Mouse (Mus musculus) midbrain, embryonic 12.5 days (tissue): ENCODE measurements around the gene Cmtm2a. TPM values are rescaled to one million over a fixed set of nuclear protein-coding genes. Genes with fewer than 3 reads are reported as not detected.
A peak's percentile ranks its signal among the peaks of the same experiment; 100 is the strongest.
"Not testable (repeated sequence)": the region's sequence is repeated elsewhere in the genome, so short reads cannot be mapped to it uniquely, and the experiment has no call there.

Experiments used
- ATAC-seq: fragments of 200-750 bp; cut with Nextera tagmentation; 2 replicates; pipeline ENCODE4 v1.8.0; 2017; ENCODE audit warnings: low read depth, moderate TSS enrichment, moderate library complexity; ENCODE audit not compliant: low FRiP score
- H3K27ac ChIP-seq: fragments of 300-500 bp; sonication (generic); replicated peaks from 2 replicates; pipeline ENCODE4 v1.5.1; 2016; ENCODE audit warnings: mild to moderate bottlenecking
- H3K27me3 ChIP-seq: fragments of 300-500 bp; sonication (generic); 2 replicates; pipeline ENCODE4 v1.6.1; 2016; ENCODE audit warnings: mild to moderate bottlenecking
- H3K36me3 ChIP-seq: fragments of 300-500 bp; sonication (generic); 2 replicates; pipeline ENCODE4 v1.6.1; 2016
- H3K4me1 ChIP-seq: fragments of 300-500 bp; sonication (generic); 2 replicates; pipeline ENCODE4 v1.6.1; 2016
- H3K4me2 ChIP-seq: fragments of 300-500 bp; sonication (generic); replicated peaks from 2 replicates; pipeline ENCODE4 v1.6.1; 2016; ENCODE audit warnings: mild to moderate bottlenecking, moderate library complexity
- H3K4me3 ChIP-seq: fragments of 300-500 bp; sonication (generic); 2 replicates; pipeline ENCODE4 v1.5.1; 2016; ENCODE audit warnings: mild to moderate bottlenecking
- H3K9ac ChIP-seq: fragments of 300-500 bp; sonication (generic); replicated peaks from 2 replicates; pipeline ENCODE4 v1.6.1; 2016; ENCODE audit warnings: mild to moderate bottlenecking, moderate library complexity
- H3K9me3 ChIP-seq: fragments of 300-500 bp; sonication (generic); 2 replicates; pipeline ENCODE4 v1.6.1; 2016; ENCODE audit warnings: mild to moderate bottlenecking
- WGBS: fragments of 180-500 bp; shearing (Covaris S2); methylation state at CpG from one replicate; pipeline ENCODE4 v1.1.7; 2016; 5-methylcytosine and 5-hydroxymethylcytosine counted together
- polyA plus RNA-seq: library from polyadenylated mRNA; unstranded; fragments of >200 nt; fragmentation: Nextera tagmentation; extraction: Ambion mirVana; gene quantifications from 2 replicates; pipeline ENCODE4 v1.2.1, GENCODE M21; 2016

Cmtm2a gene
- polyA plus RNA-seq = not detected in 2 replicates

DNA sequence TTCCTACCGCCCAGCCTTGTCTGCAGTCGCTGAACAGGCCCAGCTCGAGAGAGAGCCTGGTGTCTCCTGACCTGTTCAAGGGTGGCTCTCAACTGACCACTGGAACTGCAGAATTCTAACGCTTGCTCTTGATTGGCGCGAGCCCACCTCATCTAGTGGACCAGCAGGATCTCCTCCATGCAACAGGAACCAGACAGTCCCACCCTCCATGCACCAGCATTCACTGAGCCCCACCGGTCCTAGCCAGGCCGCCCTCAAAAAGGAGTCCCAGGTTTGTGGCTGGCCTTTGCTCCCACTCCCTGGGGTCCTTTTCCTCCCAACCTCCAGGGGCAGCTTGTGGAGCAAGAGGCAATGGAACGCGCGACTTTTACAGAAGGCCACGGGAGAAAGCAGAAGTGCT, at the start of gene Cmtm2a:
Gene Cmtm2a (minus strand): TSS at position 101 of the 400 bp plus-strand sequence.
- not testable (repeated sequence) for H3K36me3 ChIP-seq, H3K27ac ChIP-seq, H3K4me3 ChIP-seq, ATAC-seq, H3K4me1 ChIP-seq, H3K4me2 ChIP-seq, H3K9me3 ChIP-seq, H3K27me3 ChIP-seq, H3K9ac ChIP-seq
- WGBS = 91% methylated on average over 12 of the region's 12 CpGs

DNA sequence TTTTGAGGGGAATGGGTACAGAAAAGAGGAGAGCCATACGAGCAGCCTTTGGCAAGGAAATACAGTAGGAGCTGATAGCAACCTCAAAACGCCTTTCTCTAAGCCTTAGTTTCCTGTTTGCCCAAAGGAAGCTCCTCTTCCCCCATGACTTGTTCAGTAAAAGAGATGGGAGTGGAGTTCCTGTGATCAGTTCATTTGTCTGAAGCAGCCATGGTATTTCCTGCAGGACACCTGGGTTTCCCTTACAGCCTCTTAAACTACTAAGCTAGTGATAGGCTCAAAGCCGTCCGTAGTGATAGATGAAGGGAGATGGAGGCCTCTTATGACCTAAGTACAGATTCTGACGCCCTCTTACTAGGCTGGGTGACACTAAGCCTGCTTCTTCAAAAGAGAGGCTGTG, 49.4 kb upstream of the Cmtm2a start:
- Histone ChIP-seq H3K4me1 (peaks cover 24% of the 10 kb centered on the region), H3K9ac (no peak overlapping the region), H3K27ac (no peak overlapping the region), H3K27me3 (no peaks in the 10 kb centered on the region; the same call in 1 of the 2 replicates), H3K4me2 (no peak overlapping the region), H3K4me3 (no peak overlapping the region), H3K36me3 (no peaks in the 10 kb centered on the region), H3K9me3 (no peaks in the 10 kb centered on the region)
- WGBS = 88% methylated on average over 5 of the region's 5 CpGs
- ATAC-seq = no peak

DNA sequence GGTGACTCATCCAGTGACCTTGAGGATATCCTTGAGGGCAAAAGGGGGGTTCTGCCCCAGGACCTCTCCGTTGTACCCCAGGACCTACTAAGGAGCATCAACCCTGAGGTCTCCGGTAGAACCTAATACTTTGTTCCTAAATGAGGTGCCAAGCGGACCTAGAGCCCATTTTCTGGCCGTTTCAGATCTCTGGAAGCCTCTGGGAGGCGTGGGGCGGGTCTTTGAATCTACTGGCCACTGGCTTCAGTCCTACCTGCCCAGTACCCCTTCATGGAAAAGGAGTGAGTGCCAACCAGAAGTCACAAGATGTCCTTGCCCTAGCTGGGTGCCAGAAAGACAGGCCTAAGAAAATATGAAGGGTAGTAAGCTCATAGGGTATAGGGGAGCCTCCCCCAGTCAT, 48.7 kb upstream of the Cmtm2a start:
- Histone ChIP-seq H3K36me3 (no peaks in the 10 kb centered on the region), H3K9me3 (no peaks in the 10 kb centered on the region), H3K9ac (no peak overlapping the region), H3K27ac (no peak overlapping the region), H3K4me3 (peak overlapping the region; percentile 58), H3K27me3 (no peaks in the 10 kb centered on the region; the same call in 1 of the 2 replicates), H3K4me2 (peak overlapping the region; percentile 81), H3K4me1 (peaks cover 24% of the 10 kb centered on the region)
- 43% methylated on average over 6 of the region's 6 CpGs for WGBS
- no peak for ATAC-seq

DNA sequence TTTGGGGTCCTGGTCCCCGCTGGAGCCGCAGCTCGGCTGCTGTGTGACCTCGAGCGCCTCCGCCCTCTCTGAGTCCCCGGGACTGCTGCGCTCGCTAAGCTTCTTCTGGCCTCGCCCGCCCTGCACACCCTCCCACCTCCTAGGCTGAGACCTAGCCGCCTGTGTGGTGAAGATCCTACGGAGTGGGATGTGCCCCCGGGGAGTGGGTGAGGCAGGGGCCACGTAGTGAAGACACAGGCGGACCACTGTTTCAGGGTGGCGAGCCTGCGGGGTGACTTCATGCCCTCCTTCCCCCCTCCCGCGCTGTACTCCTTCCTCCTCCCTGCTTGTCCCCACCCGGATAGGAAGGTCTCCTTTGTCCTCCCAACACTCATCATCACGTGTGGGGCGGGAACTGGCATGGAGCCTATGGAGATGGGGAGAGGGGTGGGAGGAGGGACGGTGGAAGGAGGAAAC, 48.2 kb upstream of the Cmtm2a start:
- Histone ChIP-seq H3K9me3 (no peaks in the 10 kb centered on the region), H3K27me3 (no peaks in the 10 kb centered on the region; the same call in 1 of the 2 replicates), H3K9ac (peak overlapping the region; percentile 69), H3K4me1 (peaks cover 24% of the 10 kb centered on the region), H3K4me3 (peak overlapping the region; percentile 58), H3K4me2 (peak overlapping the region; percentile 81), H3K27ac (peak overlapping the region; percentile 40), H3K36me3 (no peaks in the 10 kb centered on the region)
- 2% methylated on average over 24 of the region's 24 CpGs for WGBS
- ATAC-seq = peak; percentile 67

DNA sequence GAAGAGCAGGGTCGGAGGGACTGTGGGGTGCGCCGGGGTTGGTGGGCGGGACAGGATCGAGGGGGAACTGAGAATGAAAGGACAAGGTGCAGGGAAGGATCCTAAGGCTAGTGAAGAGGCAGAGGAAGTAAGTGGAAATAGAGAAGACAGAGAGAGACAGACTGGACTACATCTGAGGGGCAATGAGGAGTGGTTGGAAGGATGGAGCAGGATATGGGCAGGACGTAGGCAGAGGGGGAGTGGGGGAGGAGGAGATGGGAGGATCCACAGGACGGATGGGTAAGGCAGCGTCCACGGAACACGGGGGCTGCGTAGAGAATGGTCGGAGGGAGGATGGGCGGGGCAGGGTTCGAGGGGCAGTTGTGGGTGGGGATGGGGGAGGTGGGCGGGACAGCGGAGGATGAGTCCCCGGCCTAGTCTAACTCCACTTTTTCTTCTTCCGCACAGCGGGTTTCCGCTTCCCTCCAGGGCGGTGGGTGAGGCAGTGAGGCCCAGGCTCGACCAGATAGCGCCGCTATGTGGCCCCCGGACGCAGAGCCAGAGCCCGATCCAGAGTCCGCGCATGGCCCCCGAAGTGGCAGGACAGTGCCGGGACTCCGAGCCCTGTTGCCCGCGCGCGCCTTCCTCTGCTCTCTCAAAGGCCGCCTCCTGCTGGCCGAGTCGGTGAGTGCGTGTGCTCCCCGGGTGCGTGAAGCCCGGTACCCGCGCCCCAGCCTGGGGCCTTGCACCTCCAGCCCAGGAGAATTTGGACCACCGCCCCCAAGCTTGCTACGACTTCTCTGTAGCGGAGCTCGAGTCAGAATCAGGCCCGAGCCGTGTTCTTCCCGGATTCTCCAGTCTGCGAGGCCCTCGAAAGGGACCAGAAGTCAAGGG, 47.5 kb upstream of the Cmtm2a start:
- Histone ChIP-seq H3K27me3 (no peaks in the 10 kb centered on the region; the same call in 1 of the 2 replicates), H3K27ac (peak overlapping the region; percentile 40), H3K4me1 (peaks cover 24% of the 10 kb centered on the region), H3K4me2 (peak overlapping the region; percentile 81), H3K36me3 (no peaks in the 10 kb centered on the region), H3K9ac (peak overlapping the region; percentile 69), H3K4me3 (peak overlapping the region; percentile 58), H3K9me3 (no peaks in the 10 kb centered on the region)
- ATAC-seq = peak; percentile 83
- 0% methylated on average over 47 of the region's 54 CpGs for WGBS

DNA sequence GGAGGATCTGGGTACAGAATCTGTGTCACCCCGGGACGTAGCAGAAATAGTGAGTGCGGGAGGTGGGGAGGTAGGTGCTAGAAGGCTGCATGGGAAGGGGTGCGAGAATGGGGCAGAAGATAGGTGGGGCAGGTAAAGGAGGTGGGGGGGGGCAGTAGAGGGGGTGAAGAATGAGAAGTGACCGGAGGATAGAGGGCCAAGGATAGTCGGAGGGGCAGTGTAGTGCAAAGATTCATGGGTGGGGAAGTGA, 46.9 kb upstream of the Cmtm2a start:
- no peaks in the 10 kb centered on the region for H3K36me3 ChIP-seq
- peaks cover 24% of the 10 kb centered on the region for H3K4me1 ChIP-seq
- peak overlapping the region; percentile 58 for H3K4me3 ChIP-seq
- no peak overlapping the region for H3K27ac ChIP-seq
- under 1% methylated on average over 6 of the region's 6 CpGs for WGBS
- no peaks in the 10 kb centered on the region; the same call in 1 of the 2 replicates for H3K27me3 ChIP-seq
- no peaks in the 10 kb centered on the region for H3K9me3 ChIP-seq
- H3K4me2 ChIP-seq = peak overlapping the region; percentile 81
- peak overlapping the region; percentile 69 for H3K9ac ChIP-seq
- no peak; the same call in 1 of the 2 replicates for ATAC-seq

DNA sequence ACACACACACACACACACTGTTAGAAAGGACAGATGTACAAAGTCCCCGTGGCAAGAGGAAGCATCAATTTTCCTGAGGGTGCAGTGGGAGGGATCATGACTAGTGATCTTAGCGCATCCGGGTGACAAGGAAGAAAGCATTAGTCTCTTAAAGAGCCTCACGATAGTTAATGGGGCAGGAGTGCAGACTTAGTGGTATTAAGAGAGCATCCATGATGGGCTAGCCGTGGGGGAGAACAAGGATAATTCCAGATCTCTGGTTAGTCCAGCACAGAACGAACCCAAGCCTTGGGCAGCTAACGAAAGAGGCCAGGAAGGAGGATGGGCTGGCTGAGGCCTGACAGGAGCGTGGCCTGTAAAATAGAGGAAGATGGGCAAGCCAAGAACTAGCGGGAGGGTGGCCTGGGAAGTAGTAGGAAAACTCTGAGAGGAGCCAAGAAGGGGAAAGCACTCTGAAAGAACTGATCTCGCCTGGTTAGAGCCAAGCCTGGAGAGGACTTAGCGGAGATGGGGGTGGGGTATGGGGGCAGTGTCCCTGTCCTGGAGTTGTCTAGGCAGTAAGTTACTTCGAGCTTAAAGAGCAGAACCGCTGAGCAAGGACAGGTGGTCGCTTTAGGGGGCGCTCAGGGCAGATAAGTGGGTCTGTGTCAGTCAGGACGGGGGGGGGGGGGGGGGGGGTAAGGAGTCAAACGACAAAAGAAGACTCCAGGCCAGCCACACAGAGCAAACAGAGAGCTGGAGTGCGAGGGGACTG, 46.4 kb upstream of the Cmtm2a start, which contains the start of gene Cmtm3:
Gene Cmtm3 (plus strand): TSS at position 182 of the 754 bp plus-strand sequence.
- Histone ChIP-seq H3K27ac (no peak within 1 kb of the TSS), H3K27me3 (no peaks in the 10 kb centered on the region; the same call in 1 of the 2 replicates), H3K4me3 (peak within 1 kb of the TSS; percentile 58), H3K9me3 (no peaks in the 10 kb centered on the region), H3K4me1 (peaks cover 24% of the 10 kb centered on the region), H3K36me3 (no peaks in the 10 kb centered on the region), H3K9ac (peak within 1 kb of the TSS; percentile 69), H3K4me2 (peak within 1 kb of the TSS; percentile 81)
- no peak for ATAC-seq
- WGBS = 14% methylated on average over 16 of the region's 18 CpGs

DNA sequence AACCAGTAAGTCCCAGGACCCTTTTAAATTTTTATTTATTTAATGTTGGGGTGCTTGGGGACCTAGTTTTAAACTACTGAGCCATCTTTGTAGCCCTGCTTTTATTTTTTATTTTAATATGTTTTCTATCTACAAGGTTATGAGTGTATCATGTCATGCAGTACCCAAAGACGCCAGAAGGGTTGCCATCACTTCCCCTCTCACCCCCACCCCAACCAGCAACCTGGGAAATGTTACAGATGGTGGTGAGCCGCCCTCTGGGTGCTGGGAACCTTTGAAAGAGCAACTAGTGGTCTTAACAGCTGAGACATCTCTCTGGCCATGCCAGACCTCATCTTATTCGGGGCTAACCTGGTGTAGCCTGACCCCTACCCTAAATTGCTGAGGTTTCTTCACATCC, 44.9 kb upstream of the Cmtm2a start:
- Histone ChIP-seq H3K27me3 (no peaks in the 10 kb centered on the region; the same call in 1 of the 2 replicates), H3K9me3 (no peaks in the 10 kb centered on the region)
- WGBS = 52% methylated on average over 3 of the region's 3 CpGs

DNA sequence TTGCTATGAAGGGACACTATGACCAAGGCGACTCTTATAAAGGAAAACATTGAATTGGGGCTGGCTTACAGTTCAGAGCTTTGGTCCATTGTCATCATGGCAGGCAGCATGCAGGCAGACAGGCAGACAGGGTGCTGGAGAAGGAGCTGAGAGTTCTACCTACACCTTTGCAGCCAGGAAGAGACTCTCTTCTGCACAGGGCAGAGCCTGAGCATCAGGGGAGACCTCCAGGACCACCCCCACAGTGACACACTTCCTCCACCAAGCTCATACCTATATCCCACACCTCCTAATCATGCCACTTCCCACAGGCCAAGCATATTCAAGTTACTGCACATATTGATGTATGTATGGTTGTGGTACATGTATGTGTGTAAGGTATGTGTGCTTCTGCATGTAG, 43.8 kb upstream of the Cmtm2a start:
- H3K4me1 ChIP-seq = peaks cover 24% of the 10 kb centered on the region
- no peaks in the 10 kb centered on the region for H3K9me3 ChIP-seq
- no peak overlapping the region for H3K9ac ChIP-seq
- H3K27me3 ChIP-seq = no peaks in the 10 kb centered on the region; the same call in 1 of the 2 replicates
- H3K27ac ChIP-seq = no peak overlapping the region
- H3K4me3 ChIP-seq = no peak overlapping the region
- 81% methylated on average over 1 of the region's 1 CpGs for WGBS
- no peak overlapping the region for H3K4me2 ChIP-seq
- H3K36me3 ChIP-seq = no peaks in the 10 kb centered on the region
- ATAC-seq = no peak

More for the DNA sequence above, 44.9 kb upstream of the Cmtm2a start:
- H3K36me3 ChIP-seq = no peaks in the 10 kb centered on the region
- H3K4me3 ChIP-seq = no peak overlapping the region
- no peak overlapping the region for H3K4me2 ChIP-seq
- H3K4me1 ChIP-seq = peaks cover 24% of the 10 kb centered on the region
- no peak overlapping the region for H3K9ac ChIP-seq
- no peak overlapping the region for H3K27ac ChIP-seq
- ATAC-seq = no peak

DNA sequence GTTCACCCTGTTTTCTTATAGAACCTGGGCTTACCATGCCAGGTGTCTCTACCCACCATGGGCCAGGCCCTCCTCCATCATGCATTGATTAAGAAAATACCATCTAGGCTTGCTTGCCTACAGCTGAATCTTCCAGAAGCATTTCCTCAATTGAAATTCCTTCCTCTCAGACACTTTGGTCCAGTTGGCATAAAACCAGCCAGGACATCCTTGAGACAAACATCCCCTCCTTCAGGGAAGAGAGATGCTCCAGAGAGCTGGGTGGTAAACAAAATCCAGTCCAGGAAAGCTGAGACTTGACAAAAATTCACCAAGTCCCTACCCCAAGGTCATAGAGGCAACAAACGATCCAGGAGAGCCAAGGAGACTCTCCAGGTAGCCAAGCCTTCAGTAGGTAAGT, 41.2 kb upstream of the Cmtm2a start:
- Histone ChIP-seq H3K9ac (no peak overlapping the region), H3K9me3 (no peaks in the 10 kb centered on the region), H3K4me2 (no peak overlapping the region), H3K36me3 (no peaks in the 10 kb centered on the region), H3K27me3 (no peaks in the 10 kb centered on the region; the same call in 1 of the 2 replicates), H3K27ac (no peak overlapping the region), H3K4me1 (peaks cover 2% of the 10 kb centered on the region), H3K4me3 (no peak overlapping the region)
- WGBS = 70% methylated on average over 1 of the region's 1 CpGs
- ATAC-seq = no peak

DNA sequence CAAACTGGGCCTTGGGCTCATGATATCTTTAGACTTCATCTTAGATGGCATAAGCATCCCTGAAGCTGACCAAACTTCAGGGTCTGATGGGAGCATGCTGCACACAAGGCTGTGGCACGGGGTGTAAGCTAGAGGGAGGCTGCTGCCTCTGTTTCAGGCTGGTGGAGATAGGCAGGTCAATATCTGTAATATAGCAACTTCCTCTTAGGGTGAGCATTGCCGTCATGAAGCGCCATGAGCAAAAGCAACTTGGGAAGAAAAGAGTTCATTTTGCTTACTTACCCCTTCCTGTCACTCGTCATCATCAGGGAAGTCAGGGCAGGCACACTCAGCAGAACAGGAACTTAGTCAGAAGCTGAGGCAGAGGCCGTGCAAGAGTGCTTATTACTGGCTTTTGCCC, 40.8 kb upstream of the Cmtm2a start:
- no peak overlapping the region for H3K4me2 ChIP-seq
- WGBS = 84% methylated on average over 5 of the region's 5 CpGs

More for the DNA sequence above, 40.8 kb upstream of the Cmtm2a start:
- Histone ChIP-seq H3K4me3 (no peak overlapping the region), H3K4me1 (no peaks in the 10 kb centered on the region), H3K36me3 (no peaks in the 10 kb centered on the region), H3K27me3 (no peaks in the 10 kb centered on the region), H3K27ac (no peak overlapping the region), H3K9me3 (no peaks in the 10 kb centered on the region), H3K9ac (no peak overlapping the region)
- ATAC-seq = no peak
